Mouse (Mus musculus) midbrain, postnatal 0 days (tissue): ENCODE results near the gene Srpx2. TPM values are rescaled to one million over a fixed set of nuclear protein-coding genes. Genes with fewer than 3 reads are reported as not detected.
A peak's percentile ranks its signal among the peaks of the same experiment; 100 is the strongest.

ENCODE experiments used
- ATAC-seq: fragments of 200-750 bp; cut with Nextera tagmentation; 2 replicates; pipeline ENCODE4 v1.8.0; 2017; ENCODE audit warnings: moderate number of reproducible peaks, mild to moderate bottlenecking, moderate TSS enrichment, moderate library complexity; ENCODE audit not compliant: low FRiP score
- DNase-seq: peaks from one replicate; pipeline ENCODE4 v3.0.0-alpha.2; 2015; ENCODE audit warnings: low spot score
- H3K27ac ChIP-seq: fragments of 300-500 bp; sonication (generic); 2 replicates; pipeline ENCODE4 v1.5.1; 2014; ENCODE audit warnings: low read depth, mild to moderate bottlenecking, low read length, mixed read lengths
- H3K27me3 ChIP-seq: fragments of 300-500 bp; sonication (generic); 2 replicates; pipeline ENCODE4 v1.6.1; 2014; ENCODE audit warnings: low read length, control low read depth, mixed read lengths; ENCODE audit not compliant: insufficient read depth
- H3K36me3 ChIP-seq: fragments of 300-500 bp; sonication (generic); 2 replicates; pipeline ENCODE4 v1.6.1; 2014; ENCODE audit warnings: low read length, control low read depth, mixed read lengths; ENCODE audit not compliant: insufficient read depth
- H3K4me1 ChIP-seq: fragments of 300-500 bp; sonication (generic); 2 replicates; pipeline ENCODE4 v1.6.1; 2014; ENCODE audit warnings: mild to moderate bottlenecking, control low read depth, antibody characterized with exemption, low read length, mixed read lengths; ENCODE audit not compliant: insufficient read depth
- H3K4me2 ChIP-seq: fragments of 300-500 bp; sonication (generic); 2 replicates; pipeline ENCODE4 v1.6.1; 2014; ENCODE audit warnings: low read depth, mild to moderate bottlenecking, low read length, mixed read lengths; ENCODE audit not compliant: poor library complexity, severe bottlenecking
- H3K4me3 ChIP-seq: fragments of 300-500 bp; sonication (generic); 2 replicates; pipeline ENCODE4 v1.5.1; 2014; ENCODE audit warnings: low read depth, mild to moderate bottlenecking, low read length, moderate library complexity
- H3K9ac ChIP-seq: fragments of 300-500 bp; sonication (generic); replicated peaks from 2 replicates; pipeline ENCODE4 v1.6.1; 2014; ENCODE audit warnings: mild to moderate bottlenecking, low read length, moderate library complexity, mixed read lengths; ENCODE audit not compliant: poor library complexity, severe bottlenecking
- H3K9me3 ChIP-seq: fragments of 300-500 bp; sonication (generic); 2 replicates; pipeline ENCODE4 v1.6.1; 2016; ENCODE audit warnings: low read length, control low read depth
- CTCF ChIP-seq: IDR thresholded peaks from 2 replicates; pipeline ENCODE4 v1.5.1; 2016; ENCODE audit warnings: antibody characterized with exemption, mild to moderate bottlenecking
- WGBS: fragments of 180-500 bp; shearing (Covaris S2); extraction: QIAGEN DNeasy Blood & Tissue Kit; methylation state at CpG from one replicate; pipeline ENCODE4 v1.1.7; 2014; 5-methylcytosine and 5-hydroxymethylcytosine counted together
- polyA plus RNA-seq: library from polyadenylated mRNA; unstranded; fragments of >200 nt; fragmentation: Nextera tagmentation; extraction: Ambion mirVana; gene quantifications from 2 replicates; pipeline ENCODE4 v1.2.1, GENCODE M21; 2015
- total RNA-seq: library from RNA; depleted of rRNA; stranded (reverse); fragments of >200 nt; gene quantifications from 2 replicates; pipeline ENCODE4 v1.2.3, GENCODE M21; 2014; rRNA removed

Srpx2 gene
- total and polyA plus RNA-seq, 2 experiments from 2014 or later: 1.3 to 1.6 TPM

DNA sequence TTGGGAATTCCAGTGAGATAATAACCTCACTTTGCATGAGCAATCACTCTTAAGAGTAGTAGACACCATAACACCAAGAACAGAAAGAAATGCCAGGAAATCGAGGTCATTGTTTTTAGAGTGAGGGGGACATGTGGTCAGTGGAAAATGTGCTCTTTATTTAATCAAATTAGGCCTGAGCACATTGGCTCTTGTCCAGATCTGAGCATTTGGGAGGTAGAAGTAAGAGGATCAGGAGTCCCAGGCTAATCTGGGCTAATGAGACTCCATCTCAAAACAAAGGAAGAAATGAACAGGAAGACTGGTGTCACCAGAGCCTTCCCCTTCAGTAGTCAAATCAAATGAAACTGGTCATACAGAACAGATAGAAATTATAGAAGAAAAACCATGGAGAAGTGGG lies 31.3 kb downstream of the Srpx2 start:
- ATAC-seq (no peak), DNase-seq (no peak)
- H3K9ac ChIP-seq: no peak overlapping the region
- no peak overlapping the region for H3K4me3 ChIP-seq
- H3K27ac ChIP-seq: no peak overlapping the region
- no peaks in the 10 kb centered on the region for H3K9me3 ChIP-seq
- H3K36me3 ChIP-seq: no peaks in the 10 kb centered on the region
- H3K4me1 ChIP-seq: no peaks in the 10 kb centered on the region
- no peak for TF ChIP-seq CTCF
- no peak overlapping the region for H3K4me2 ChIP-seq
- no peaks in the 10 kb centered on the region for H3K27me3 ChIP-seq
- 60% methylated on average over 1 of the region's 1 CpGs for WGBS

DNA sequence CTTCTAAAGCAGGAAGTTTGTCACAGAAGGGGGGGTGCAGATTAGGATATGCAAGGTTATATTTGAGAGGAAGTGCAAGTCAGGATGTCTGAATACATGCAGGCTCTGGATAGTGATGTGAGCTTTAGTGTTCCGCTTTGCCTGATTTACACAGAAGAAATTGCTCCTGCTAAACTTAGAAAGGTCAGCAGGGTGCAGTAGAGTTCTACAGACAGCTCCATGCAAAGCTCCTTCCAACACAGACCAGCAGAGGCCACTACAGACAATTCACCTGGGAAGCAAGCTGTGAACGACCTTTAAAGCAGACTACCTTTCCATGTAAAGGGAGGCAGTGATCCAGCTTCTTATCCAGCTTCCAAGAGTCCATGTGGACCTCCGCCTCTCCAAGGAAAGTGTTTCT lies 39.2 kb downstream of the Srpx2 start:
- TF ChIP-seq CTCF: peak; percentile 90
- Histone ChIP-seq H3K4me2 (no peak overlapping the region), H3K9ac (no peak overlapping the region), H3K4me3 (no peak overlapping the region), H3K36me3 (no peaks in the 10 kb centered on the region), H3K27ac (no peak overlapping the region), H3K27me3 (no peaks in the 10 kb centered on the region; the same call in 1 of the 2 replicates), H3K9me3 (no peaks in the 10 kb centered on the region), H3K4me1 (no peaks in the 10 kb centered on the region)
- ATAC-seq (peak; percentile 52; the same call in 1 of the 2 replicates), DNase-seq (peak; percentile 77)
- 45% methylated on average over 3 of the region's 3 CpGs for WGBS

DNA sequence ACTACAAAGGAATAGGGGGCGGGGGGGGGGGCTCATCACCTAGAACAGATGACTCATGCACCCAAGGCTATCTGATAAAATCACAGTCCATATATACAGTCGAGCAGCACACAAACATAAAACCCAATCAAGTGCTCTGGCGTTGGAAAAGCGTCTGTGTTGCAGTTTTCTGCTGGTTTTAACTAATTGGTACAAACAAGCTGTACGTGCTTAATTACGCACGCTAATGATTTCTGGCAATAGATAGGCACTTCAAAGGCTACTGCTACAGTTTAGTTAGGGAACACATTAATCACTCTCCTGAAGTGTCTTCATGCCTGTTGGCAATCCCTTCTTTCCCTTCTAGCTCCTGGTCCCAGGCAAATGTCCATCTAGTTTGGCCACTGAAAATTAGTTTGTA lies 46.4 kb downstream of the Srpx2 start:
- 67% methylated on average over 7 of the region's 7 CpGs for WGBS
- no peak for ATAC-seq
- no peak for TF ChIP-seq CTCF
- H3K4me1 ChIP-seq: no peaks in the 10 kb centered on the region
- no peaks in the 10 kb centered on the region for H3K9me3 ChIP-seq
- H3K4me2 ChIP-seq: no peak overlapping the region
- DNase-seq: peak; percentile 1
- H3K27ac ChIP-seq: no peak overlapping the region
- no peak overlapping the region for H3K9ac ChIP-seq
- no peaks in the 10 kb centered on the region for H3K36me3 ChIP-seq
- no peaks in the 10 kb centered on the region; the same call in 1 of the 2 replicates for H3K27me3 ChIP-seq
- H3K4me3 ChIP-seq: no peak overlapping the region

DNA sequence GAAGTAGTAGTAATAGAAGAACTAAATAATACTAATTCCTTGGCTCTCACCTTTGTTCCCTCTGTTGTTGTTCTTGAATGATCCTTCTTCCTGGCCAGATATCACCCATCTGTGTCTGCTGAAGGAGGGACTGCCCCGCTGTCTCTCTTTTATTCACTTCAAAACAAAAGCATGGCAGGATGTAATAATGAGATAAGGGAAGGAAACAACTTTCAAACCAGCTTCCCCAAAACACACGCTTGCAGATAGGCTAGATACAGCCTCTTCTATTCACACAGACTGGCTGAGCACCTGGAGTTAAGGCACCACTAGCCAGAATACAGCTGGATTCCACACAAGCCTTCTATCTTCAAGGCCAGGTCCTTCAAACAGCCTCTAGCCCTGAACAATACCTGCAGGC lies 52.4 kb downstream of the Srpx2 start:
- no peaks in the 10 kb centered on the region for H3K36me3 ChIP-seq
- no peaks in the 10 kb centered on the region for H3K27me3 ChIP-seq
- ATAC-seq: no peak
- H3K4me3 ChIP-seq: no peak overlapping the region
- H3K4me1 ChIP-seq: no peaks in the 10 kb centered on the region
- no peak overlapping the region for H3K27ac ChIP-seq
- no peak for TF ChIP-seq CTCF
- WGBS: 67% methylated on average over 2 of the region's 2 CpGs
- DNase-seq: no peak
- no peak overlapping the region for H3K9ac ChIP-seq
- H3K9me3 ChIP-seq: no peaks in the 10 kb centered on the region
- H3K4me2 ChIP-seq: no peak overlapping the region

DNA sequence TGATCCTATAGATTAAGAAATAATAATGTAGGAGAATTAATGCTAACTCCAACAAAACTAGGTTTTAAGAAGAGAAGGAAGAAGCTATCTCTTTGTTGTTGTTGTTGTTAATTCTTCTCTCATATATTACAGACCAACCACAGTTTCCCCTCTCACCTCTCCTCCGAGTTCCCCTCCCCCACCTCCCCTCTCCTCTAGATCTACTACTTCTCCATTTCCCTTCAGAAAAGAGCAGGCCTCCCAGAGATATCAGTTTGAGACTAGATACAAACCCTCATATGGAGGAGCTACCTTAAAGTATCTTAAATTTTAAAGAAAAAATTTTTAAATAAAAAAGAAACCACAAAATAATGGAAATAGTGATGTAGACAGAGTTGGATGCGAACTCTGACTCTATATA lies 56.4 kb downstream of the Srpx2 start:
- Histone ChIP-seq H3K4me2 (no peak overlapping the region), H3K4me3 (no peak overlapping the region), H3K27me3 (no peaks in the 10 kb centered on the region), H3K36me3 (no peaks in the 10 kb centered on the region), H3K27ac (no peak overlapping the region), H3K9me3 (no peaks in the 10 kb centered on the region), H3K4me1 (no peaks in the 10 kb centered on the region), H3K9ac (no peak overlapping the region)
- no peak for TF ChIP-seq CTCF
- DNase-seq: no peak
- no peak for ATAC-seq
- 60% methylated on average over 2 of the region's 2 CpGs for WGBS

DNA sequence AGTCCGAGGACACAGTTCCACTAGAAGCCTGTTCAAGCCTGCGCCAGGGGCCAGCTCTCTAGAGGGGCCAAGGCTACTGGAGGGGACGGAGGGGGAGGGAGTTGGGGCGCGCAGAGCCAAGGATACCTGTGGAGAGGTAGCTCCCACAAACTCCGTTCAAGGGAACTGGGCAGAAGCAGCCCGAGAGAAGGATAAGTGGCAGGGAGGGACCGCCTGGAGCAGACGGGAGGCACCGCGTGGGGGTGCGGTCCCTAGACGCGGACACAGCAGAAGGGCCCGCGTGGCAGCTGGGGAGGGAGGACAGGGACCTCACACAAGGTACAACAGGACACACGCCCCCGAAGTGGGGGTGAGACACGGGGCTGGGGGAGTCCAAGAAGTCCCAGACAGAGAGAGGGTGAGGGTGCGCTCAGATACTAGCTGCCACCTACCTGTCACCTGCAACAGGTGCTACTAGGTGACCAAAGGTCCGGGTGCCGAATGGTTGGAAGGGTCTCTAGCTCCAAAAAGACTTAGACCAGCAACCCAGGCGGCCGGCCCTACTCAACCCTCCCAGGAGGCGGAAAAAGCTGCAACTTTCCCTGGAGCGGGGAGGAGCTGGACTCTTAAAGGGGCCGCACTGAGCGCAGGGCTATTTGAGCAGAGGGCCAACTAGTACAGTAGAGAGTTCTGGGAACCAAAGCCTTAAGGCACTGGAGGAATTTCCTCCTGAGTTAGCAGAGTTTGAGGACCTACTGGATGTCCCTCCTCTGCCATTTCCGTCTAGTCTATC lies 73.2 kb downstream of the Srpx2 start, which contains the start of gene Sytl4:
TSS of gene Sytl4 (minus strand) at position 582 of the 772 bp plus-strand sequence.
- TF ChIP-seq CTCF: no peak
- Histone ChIP-seq H3K4me3 (peak within 1 kb of the TSS; percentile 27), H3K9ac (no peak within 1 kb of the TSS), H3K27me3 (peaks cover 10% of the 10 kb centered on the region; the same call in 1 of the 2 replicates), H3K4me2 (peak within 1 kb of the TSS; percentile 49), H3K9me3 (no peaks in the 10 kb centered on the region), H3K36me3 (no peaks in the 10 kb centered on the region), H3K4me1 (no peaks in the 10 kb centered on the region), H3K27ac (no peak within 1 kb of the TSS)
- WGBS: 25% methylated on average over 29 of the region's 29 CpGs
- DNase-seq: no peak
- ATAC-seq: no peak

Other genes with a start within 250 kb of the Srpx2 start
- 74.5 and 92.6 TPM in 2 replicates for gene Pcdh19, start 219.4 kb upstream of the Srpx2 start, total RNA-seq
- gene Pcdh19, start 219.4 kb upstream of the Srpx2 start, polyA plus RNA-seq: 30.4 and 36.7 TPM in 2 replicates
- gene Tnmd, start 57.4 kb upstream of the Srpx2 start, total RNA-seq: not detected in 2 replicates
- 0.41 and 0.56 TPM in 2 replicates for gene Tnmd, start 57.4 kb upstream of the Srpx2 start, polyA plus RNA-seq
- gene Tspan6, start 10.0 kb upstream of the Srpx2 start, total RNA-seq: 165 and 206 TPM in 2 replicates
- 309 and 312 TPM in 2 replicates for gene Tspan6, start 10.0 kb upstream of the Srpx2 start, polyA plus RNA-seq
- gene Sytl4, start 73.4 kb downstream of the Srpx2 start, total RNA-seq: 0.38 and 0.99 TPM in 2 replicates
- gene Sytl4, start 73.4 kb downstream of the Srpx2 start, polyA plus RNA-seq: 0.84 and 0.86 TPM in 2 replicates
- gene Cstf2, start 150.8 kb downstream of the Srpx2 start, total RNA-seq: 89.2 and 106 TPM in 2 replicates
- 52.7 and 53.0 TPM in 2 replicates for gene Cstf2, start 150.8 kb downstream of the Srpx2 start, polyA plus RNA-seq